ENCODE assay signal across 8 mouse cellular contexts in genomic region chr7:116040470-116041019, GRCm38 (mm10). TPM values are rescaled to one million over a fixed set of nuclear protein-coding genes. Genes with fewer than 3 reads are reported as not detected.
A peak's percentile ranks its signal among the peaks of the same experiment; 100 is the strongest.
DNase-seq lines count a peak whose midpoint lies in the region; ATAC-seq and TF ChIP-seq lines count a peak whose summit lies in the region.

No protein-coding gene starts in this region.

- no peak overlapping the region for H3K9ac ChIP-seq in embryonic facial prominence, embryonic 13.5 days
- no peak overlapping the region for H3K9ac ChIP-seq in intestine, embryonic 14.5 days (ENCODE audit: low read length)
- no peak overlapping the region for H3K9ac ChIP-seq in midbrain, postnatal 0 days (replicated peaks; ENCODE audit: low read length, poor library complexity, severe bottlenecking)

- H3K27me3 ChIP-seq in embryonic facial prominence, embryonic 13.5 days: peaks cover 64% of the 10 kb centered on the region
- peaks cover 49% of the 10 kb centered on the region for H3K27me3 ChIP-seq in intestine, embryonic 14.5 days (replicated peaks; ENCODE audit: control insufficient read depth, insufficient read depth, low read length)
- peaks cover 26% of the 10 kb centered on the region for H3K27me3 ChIP-seq in midbrain, postnatal 0 days (ENCODE audit: insufficient read depth, low read length)

- 18% methylated on average over 15 of the region's 15 CpGs for WGBS in embryonic facial prominence, embryonic 13.5 days
- WGBS in intestine, embryonic 14.5 days: 24% methylated on average over 15 of the region's 15 CpGs
- WGBS in midbrain, postnatal 0 days: 19% methylated on average over 15 of the region's 15 CpGs

- H3K4me3 ChIP-seq in embryonic facial prominence, embryonic 13.5 days: peak overlapping the region; percentile 62
- 0 out of 2 replicates have a peak overlapping the region, but pooled peaks have one; percentile 43 for H3K4me3 ChIP-seq in intestine, embryonic 14.5 days (ENCODE audit: low read depth, low read length)
- peak overlapping the region; percentile 37 for H3K4me3 ChIP-seq in midbrain, postnatal 0 days (ENCODE audit: low read depth, low read length)

- H3K27ac ChIP-seq in embryonic facial prominence, embryonic 13.5 days: no peak overlapping the region
- H3K27ac ChIP-seq in intestine, embryonic 14.5 days (ENCODE audit: low read depth): no peak overlapping the region
- no peak overlapping the region for H3K27ac ChIP-seq in midbrain, postnatal 0 days (ENCODE audit: low read depth, low read length)

- peak; percentile 1 for DNase-seq in kidney, postnatal 14 days
- no peak for DNase-seq in kidney, adult 11 months
- DNase-seq in intestine, embryonic 14.5 days (ENCODE audit: low spot score): peak; percentile 57
- DNase-seq in midbrain, postnatal 0 days (ENCODE audit: low spot score): no peak
- no peak for DNase-seq in left cerebral cortex, postnatal 4 days
- no peak for DNase-seq in right cerebral cortex, postnatal 14 days
- no peak for DNase-seq in lung, postnatal 10 days

- intact Hi-C loops in left cerebral cortex, postnatal 4 days (cut with DNase I): no loop called here

- ATAC-seq in embryonic facial prominence, embryonic 13.5 days (ENCODE audit: insufficient number of reproducible peaks, insufficient read depth, low FRiP score, low TSS enrichment, low read depth): no peak
- 0 out of 2 replicates have a peak, but pooled peaks have one; percentile 21 for ATAC-seq in intestine, embryonic 14.5 days (replicated peaks; ENCODE audit: low FRiP score, low TSS enrichment, low read depth)
- ATAC-seq in midbrain, postnatal 0 days (ENCODE audit: low FRiP score): no peak; the same call in 1 of the 2 replicates

- no peak for TF ChIP-seq CTCF in midbrain, postnatal 0 days (IDR thresholded peaks at IDR 0.05)

- peaks cover 17% of the 10 kb centered on the region for H3K4me1 ChIP-seq in embryonic facial prominence, embryonic 13.5 days
- H3K4me1 ChIP-seq in intestine, embryonic 14.5 days (replicated peaks; ENCODE audit: control insufficient read depth, insufficient read depth, low read length): peaks cover 6% of the 10 kb centered on the region
- no peaks in the 10 kb centered on the region for H3K4me1 ChIP-seq in midbrain, postnatal 0 days (ENCODE audit: insufficient read depth, low read length)

- H3K4me2 ChIP-seq in embryonic facial prominence, embryonic 13.5 days: peak overlapping the region; percentile 99
- H3K4me2 ChIP-seq in intestine, embryonic 14.5 days (ENCODE audit: low read length): peak overlapping the region; percentile 91
- peak overlapping the region; percentile 92 for H3K4me2 ChIP-seq in midbrain, postnatal 0 days (ENCODE audit: low read depth, low read length, poor library complexity, severe bottlenecking)

- no peaks in the 10 kb centered on the region for H3K36me3 ChIP-seq in embryonic facial prominence, embryonic 13.5 days
- H3K36me3 ChIP-seq in intestine, embryonic 14.5 days (ENCODE audit: control insufficient read depth, insufficient read depth, low read length): no peaks in the 10 kb centered on the region
- no peaks in the 10 kb centered on the region for H3K36me3 ChIP-seq in midbrain, postnatal 0 days (ENCODE audit: insufficient read depth, low read length)

- H3K9me3 ChIP-seq in embryonic facial prominence, embryonic 13.5 days: no peaks in the 10 kb centered on the region
- H3K9me3 ChIP-seq in intestine, embryonic 14.5 days (ENCODE audit: control insufficient read depth, low read length): no peaks in the 10 kb centered on the region
- H3K9me3 ChIP-seq in midbrain, postnatal 0 days (ENCODE audit: low read length): no peaks in the 10 kb centered on the region

RNA-seq across cellular contexts. Expression of gene 1110004F10Rik, which starts 1.3 kb away (rescaled TPM):
- 308 and 317 TPM in 2 replicates for polyA plus RNA-seq in embryonic facial prominence, embryonic 13.5 days (2015; fragmentation: Nextera tagmentation; extraction: Ambion mirVana)
- polyA plus RNA-seq in intestine, embryonic 14.5 days (2014; fragmentation: Nextera tagmentation; extraction: Ambion mirVana): 252 and 263 TPM in 2 replicates
- 169 and 210 TPM in 2 replicates for total RNA-seq in midbrain, postnatal 0 days (2014; rRNA removed)
- polyA plus RNA-seq in midbrain, postnatal 0 days (2015; fragmentation: Nextera tagmentation; extraction: Ambion mirVana): 368 and 370 TPM in 2 replicates
- total RNA-seq in left cerebral cortex, postnatal 4 days (2021): 100 to 1,000 TPM; 161 to 174 TPM

RNA-seq across cellular contexts. Expression of gene Sox6, which starts 1.9 kb away (rescaled TPM):
- polyA plus RNA-seq in embryonic facial prominence, embryonic 13.5 days (2015; fragmentation: Nextera tagmentation; extraction: Ambion mirVana): 67.4 and 87.4 TPM in 2 replicates
- polyA plus RNA-seq in intestine, embryonic 14.5 days (2014; fragmentation: Nextera tagmentation; extraction: Ambion mirVana): 33.0 and 34.8 TPM in 2 replicates
- total RNA-seq in midbrain, postnatal 0 days (2014; rRNA removed): 47.6 and 49.5 TPM in 2 replicates
- polyA plus RNA-seq in midbrain, postnatal 0 days (2015; fragmentation: Nextera tagmentation; extraction: Ambion mirVana): 30.6 and 30.8 TPM in 2 replicates
- total RNA-seq in left cerebral cortex, postnatal 4 days (2021): 10 to 100 TPM; 54.8 to 56.6 TPM

RNA-seq across cellular contexts. Expression of gene Gm4353, which starts 43.9 kb away (rescaled TPM):
- polyA plus RNA-seq in embryonic facial prominence, embryonic 13.5 days (2015; fragmentation: Nextera tagmentation; extraction: Ambion mirVana): 1.7 and 2.9 TPM in 2 replicates
- polyA plus RNA-seq in intestine, embryonic 14.5 days (2014; fragmentation: Nextera tagmentation; extraction: Ambion mirVana): 0.58 and 0.91 TPM in 2 replicates
- total RNA-seq in midbrain, postnatal 0 days (2014; rRNA removed): 0.93 and 4.0 TPM in 2 replicates
- 0.28 and 0.54 TPM in 2 replicates for polyA plus RNA-seq in midbrain, postnatal 0 days (2015; fragmentation: Nextera tagmentation; extraction: Ambion mirVana)
- total RNA-seq in left cerebral cortex, postnatal 4 days (2021): 1 to 10 TPM; 3.9 to 4.6 TPM

Comparison
In these comparisons a context has a peak if more than half of its experiments do, and no peak if none do; other contexts are left out.
1. DNase-seq: peak in kidney, postnatal 14 days (single experiment) and intestine, embryonic 14.5 days (single experiment); none in kidney, adult 11 months (single experiment), midbrain, postnatal 0 days (single experiment), left cerebral cortex, postnatal 4 days (single experiment), right cerebral cortex, postnatal 14 days (single experiment) and lung, postnatal 10 days (single experiment).
2. Peak in every context shown above with its lines, with median percentiles within 50 percentile points of each other: H3K4me2 ChIP-seq and H3K4me3 ChIP-seq.